Mouse (Mus musculus) neural tube, embryonic 13.5 days (tissue): Measurements from ENCODE around the gene Pih1d3. TPM values are rescaled to one million over a fixed set of nuclear protein-coding genes. Genes with fewer than 3 reads are reported as not detected.

Experiments
- ATAC-seq: fragments of 200-750 bp; cut with Nextera tagmentation; 2 replicates; pipeline ENCODE4 v1.8.0; 2017; ENCODE audit warnings: low read depth, mild to moderate bottlenecking, moderate TSS enrichment, moderate library complexity
- H3K27ac ChIP-seq: fragments of 300-500 bp; sonication (generic); replicated peaks from 2 replicates; pipeline ENCODE4 v1.5.1; 2015; ENCODE audit warnings: moderate library complexity, mild to moderate bottlenecking, inconsistent platforms
- H3K27me3 ChIP-seq: fragments of 300-500 bp; sonication (generic); 2 replicates; pipeline ENCODE4 v1.6.1; 2015; ENCODE audit warnings: mild to moderate bottlenecking, inconsistent platforms
- H3K36me3 ChIP-seq: fragments of 300-500 bp; sonication (generic); 2 replicates; pipeline ENCODE4 v1.6.1; 2015; ENCODE audit warnings: mild to moderate bottlenecking, inconsistent platforms
- H3K4me1 ChIP-seq: fragments of 300-500 bp; sonication (generic); replicated peaks from 2 replicates; pipeline ENCODE4 v1.6.1; 2015; ENCODE audit warnings: inconsistent platforms
- H3K4me2 ChIP-seq: fragments of 300-500 bp; sonication (generic); 2 replicates; pipeline ENCODE4 v1.6.1; 2015; ENCODE audit warnings: inconsistent platforms, mild to moderate bottlenecking, moderate library complexity
- H3K4me3 ChIP-seq: fragments of 300-500 bp; sonication (generic); 2 replicates; pipeline ENCODE4 v1.5.1; 2015; ENCODE audit warnings: mild to moderate bottlenecking, inconsistent platforms
- H3K9ac ChIP-seq: fragments of 300-500 bp; sonication (generic); 2 replicates; pipeline ENCODE4 v1.6.1; 2015; ENCODE audit warnings: moderate library complexity, mild to moderate bottlenecking, inconsistent platforms
- H3K9me3 ChIP-seq: fragments of 300-500 bp; sonication (generic); 2 replicates; pipeline ENCODE4 v1.6.1; 2016; ENCODE audit warnings: inconsistent platforms
- WGBS: fragments of 180-500 bp; shearing (Covaris S2); methylation state at CpG from one replicate; pipeline ENCODE4 v1.1.7; 2015; 5-methylcytosine and 5-hydroxymethylcytosine counted together
- polyA plus RNA-seq: library from polyadenylated mRNA; unstranded; fragments of >200 nt; fragmentation: Nextera tagmentation; extraction: Ambion mirVana; gene quantifications from 2 replicates; pipeline ENCODE4 v1.2.1, GENCODE M21; 2015

The Pih1d3 gene
- polyA plus RNA-seq: not detected in 2 replicates

- no peak for ATAC-seq
- no peak within 1 kb of the TSS for H3K27ac ChIP-seq
- H3K4me2 ChIP-seq: no peak within 1 kb of the TSS
- H3K4me3 ChIP-seq: no peak within 1 kb of the TSS
- H3K36me3 ChIP-seq: no peaks in the 10 kb centered on the region
- peaks cover 9% of the 10 kb centered on the region; the same call in 1 of the 2 replicates for H3K27me3 ChIP-seq
- no peaks in the 10 kb centered on the region for H3K4me1 ChIP-seq
- H3K9ac ChIP-seq: no peak within 1 kb of the TSS
- no peaks in the 10 kb centered on the region for H3K9me3 ChIP-seq
- 89% methylated on average over 7 of the region's 7 CpGs for WGBS
Measured at GRCm38 (mm10) chr1:31222564-31222963, at the start of gene Pih1d3, which contains the start of gene 4931428L18Rik. TSS of gene Pih1d3 (plus strand) at chr1:31222838. TSS of gene 4931428L18Rik (minus strand) at chr1:31222684.

- H3K9ac ChIP-seq: no peak overlapping the region
- WGBS: 72% methylated on average over 3 of the region's 3 CpGs
- no peak overlapping the region for H3K27ac ChIP-seq
- H3K4me2 ChIP-seq: no peak overlapping the region
- no peaks in the 10 kb centered on the region for H3K27me3 ChIP-seq
- no peak overlapping the region for H3K4me3 ChIP-seq
- no peaks in the 10 kb centered on the region for H3K36me3 ChIP-seq
- no peaks in the 10 kb centered on the region for H3K4me1 ChIP-seq
- no peak for ATAC-seq
- H3K9me3 ChIP-seq: no peaks in the 10 kb centered on the region
Measured at GRCm38 (mm10) chr1:31175401-31175800, 47.2 kb upstream of the Pih1d3 start.

- Histone ChIP-seq H3K27me3 (no peaks in the 10 kb centered on the region), H3K27ac (no peak within 1 kb of the TSS), H3K4me3 (no peak within 1 kb of the TSS), H3K4me2 (no peak within 1 kb of the TSS), H3K9ac (no peak within 1 kb of the TSS), H3K9me3 (no peaks in the 10 kb centered on the region), H3K4me1 (no peaks in the 10 kb centered on the region), H3K36me3 (no peaks in the 10 kb centered on the region)
- WGBS: 69% methylated on average over 5 of the region's 5 CpGs
- ATAC-seq: no peak
Measured at GRCm38 (mm10) chr1:31176101-31176500, 46.5 kb upstream of the Pih1d3 start, which contains the start of gene Lgsn. TSS of gene Lgsn (plus strand) at chr1:31176401.

GRCm38 (mm10) chr1:31178264-31178663 is 44.4 kb upstream of the Pih1d3 start:
- Histone ChIP-seq H3K27me3 (no peaks in the 10 kb centered on the region), H3K27ac (no peak overlapping the region), H3K9me3 (no peaks in the 10 kb centered on the region), H3K4me2 (no peak overlapping the region), H3K36me3 (no peaks in the 10 kb centered on the region), H3K9ac (no peak overlapping the region), H3K4me1 (no peaks in the 10 kb centered on the region), H3K4me3 (no peak overlapping the region)
- ATAC-seq: no peak
- 76% methylated on average over 1 of the region's 1 CpGs for WGBS

GRCm38 (mm10) chr1:31190237-31190866 is 32.3 kb upstream of the Pih1d3 start:
- no peak overlapping the region for H3K4me2 ChIP-seq
- H3K9me3 ChIP-seq: no peaks in the 10 kb centered on the region
- H3K27ac ChIP-seq: no peak overlapping the region
- H3K27me3 ChIP-seq: no peaks in the 10 kb centered on the region
- 87% methylated on average over 10 of the region's 10 CpGs for WGBS
- no peaks in the 10 kb centered on the region for H3K4me1 ChIP-seq
- ATAC-seq: no peak
- no peaks in the 10 kb centered on the region for H3K36me3 ChIP-seq
- no peak overlapping the region for H3K9ac ChIP-seq
- no peak overlapping the region for H3K4me3 ChIP-seq

- WGBS: 90% methylated on average over 1 of the region's 1 CpGs
- Histone ChIP-seq H3K4me2 (no peak overlapping the region), H3K9me3 (no peaks in the 10 kb centered on the region)
Measured at GRCm38 (mm10) chr1:31195633-31196032, 27.0 kb upstream of the Pih1d3 start.

GRCm38 (mm10) chr1:31196959-31197358 is 25.7 kb upstream of the Pih1d3 start:
- Histone ChIP-seq H3K27ac (no peak overlapping the region), H3K36me3 (no peaks in the 10 kb centered on the region), H3K27me3 (no peaks in the 10 kb centered on the region), H3K4me2 (no peak overlapping the region), H3K9ac (no peak overlapping the region), H3K9me3 (no peaks in the 10 kb centered on the region), H3K4me3 (no peak overlapping the region), H3K4me1 (no peaks in the 10 kb centered on the region)
- ATAC-seq: peak; percentile 67
- WGBS: 52% methylated on average over 3 of the region's 3 CpGs

More at GRCm38 (mm10) chr1:31195633-31196032, 27.0 kb upstream of the Pih1d3 start:
- Histone ChIP-seq H3K36me3 (no peaks in the 10 kb centered on the region), H3K27me3 (no peaks in the 10 kb centered on the region), H3K27ac (no peak overlapping the region), H3K9ac (no peak overlapping the region), H3K4me1 (no peaks in the 10 kb centered on the region), H3K4me3 (no peak overlapping the region)
- ATAC-seq: no peak

- Histone ChIP-seq H3K9me3 (no peaks in the 10 kb centered on the region), H3K4me3 (no peak overlapping the region), H3K4me2 (no peak overlapping the region), H3K4me1 (0 out of 2 replicates have a peak, but pooled peaks cover 5% of the 10 kb centered on the region), H3K27me3 (no peaks in the 10 kb centered on the region), H3K27ac (no peak overlapping the region), H3K36me3 (no peaks in the 10 kb centered on the region), H3K9ac (no peak overlapping the region)
- no peak for ATAC-seq
- WGBS: 90% methylated on average over 10 of the region's 10 CpGs
Measured at GRCm38 (mm10) chr1:31203771-31204170, 18.9 kb upstream of the Pih1d3 start.

- Histone ChIP-seq H3K4me1 (0 out of 2 replicates have a peak, but pooled peaks cover 5% of the 10 kb centered on the region), H3K27ac (0 out of 2 replicates have a peak overlapping the region, but pooled peaks have one; percentile 56), H3K36me3 (no peaks in the 10 kb centered on the region), H3K4me3 (no peak overlapping the region), H3K9ac (no peak overlapping the region), H3K27me3 (no peaks in the 10 kb centered on the region), H3K9me3 (no peaks in the 10 kb centered on the region), H3K4me2 (no peak overlapping the region)
- WGBS: 61% methylated on average over 7 of the region's 7 CpGs
- no peak for ATAC-seq
Measured at GRCm38 (mm10) chr1:31205346-31205745, 17.3 kb upstream of the Pih1d3 start.

GRCm38 (mm10) chr1:31205770-31206169 is 16.9 kb upstream of the Pih1d3 start:
- Histone ChIP-seq H3K9me3 (no peaks in the 10 kb centered on the region), H3K4me3 (no peak overlapping the region), H3K27me3 (no peaks in the 10 kb centered on the region), H3K27ac (no peak overlapping the region), H3K9ac (no peak overlapping the region), H3K4me2 (no peak overlapping the region), H3K36me3 (no peaks in the 10 kb centered on the region), H3K4me1 (0 out of 2 replicates have a peak, but pooled peaks cover 5% of the 10 kb centered on the region)
- ATAC-seq: no peak
- 89% methylated on average over 3 of the region's 3 CpGs for WGBS

- Histone ChIP-seq H3K4me2 (no peak overlapping the region), H3K27ac (no peak overlapping the region), H3K9ac (no peak overlapping the region), H3K27me3 (no peaks in the 10 kb centered on the region), H3K4me3 (no peak overlapping the region), H3K4me1 (0 out of 2 replicates have a peak, but pooled peaks cover 1% of the 10 kb centered on the region), H3K9me3 (no peaks in the 10 kb centered on the region), H3K36me3 (no peaks in the 10 kb centered on the region)
- under 1% methylated on average over 5 of the region's 5 CpGs for WGBS
- peak; percentile 72; the same call in 1 of the 2 replicates for ATAC-seq
Measured at GRCm38 (mm10) chr1:31210144-31210543, 12.5 kb upstream of the Pih1d3 start.

GRCm38 (mm10) chr1:31214831-31215230 is 7.8 kb upstream of the Pih1d3 start:
- Histone ChIP-seq H3K4me1 (no peaks in the 10 kb centered on the region), H3K36me3 (no peaks in the 10 kb centered on the region), H3K4me2 (no peak overlapping the region), H3K9ac (no peak overlapping the region), H3K9me3 (no peaks in the 10 kb centered on the region), H3K27ac (no peak overlapping the region), H3K4me3 (no peak overlapping the region), H3K27me3 (no peaks in the 10 kb centered on the region)
- 80% methylated on average over 1 of the region's 1 CpGs for WGBS
- ATAC-seq: no peak
